Mouse (Mus musculus): Measurements from ENCODE around the gene Mindy4.

DNA sequence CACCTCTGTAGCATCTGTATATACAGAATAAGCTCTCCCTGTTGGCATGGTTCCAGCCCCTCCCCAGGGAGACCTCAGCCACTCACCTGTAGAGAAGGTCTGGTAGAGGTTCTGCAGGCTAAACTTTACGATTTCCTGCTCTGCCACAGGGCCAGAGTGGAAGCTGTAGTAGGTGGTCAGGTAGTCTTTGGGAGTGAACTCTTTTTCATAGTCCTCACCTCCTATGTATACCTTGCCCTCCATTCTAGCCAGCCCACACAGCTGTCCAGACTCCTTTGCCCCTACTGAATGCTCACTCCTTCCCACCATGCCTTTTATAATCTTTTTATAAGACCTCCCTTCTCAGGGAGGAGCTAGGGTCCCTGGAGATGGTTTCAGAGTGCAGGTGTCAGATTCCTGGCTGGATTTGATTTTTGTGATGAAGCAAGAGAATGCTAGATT lies 28.4 kb upstream of the Mindy4 start, which contains the start of gene Inmt:
- no peak for TF ChIP-seq MAFK (IDR thresholded peaks at IDR 0.05; ENCODE audit: insufficient read depth, low read depth, low read length)
- TF ChIP-seq ZNF384 (IDR thresholded peaks at IDR 0.05; ENCODE audit: low read depth, low read length), result no peak
